Mouse (Mus musculus) MN1 (cell line): ENCODE measurements around the gene Acadsb.

Experiments used
- DNase-seq: peaks from one replicate; pipeline ENCODE4 v3.0.0-alpha.2; 2016; ENCODE audit warnings: low spot score

The Acadsb gene

DNA sequence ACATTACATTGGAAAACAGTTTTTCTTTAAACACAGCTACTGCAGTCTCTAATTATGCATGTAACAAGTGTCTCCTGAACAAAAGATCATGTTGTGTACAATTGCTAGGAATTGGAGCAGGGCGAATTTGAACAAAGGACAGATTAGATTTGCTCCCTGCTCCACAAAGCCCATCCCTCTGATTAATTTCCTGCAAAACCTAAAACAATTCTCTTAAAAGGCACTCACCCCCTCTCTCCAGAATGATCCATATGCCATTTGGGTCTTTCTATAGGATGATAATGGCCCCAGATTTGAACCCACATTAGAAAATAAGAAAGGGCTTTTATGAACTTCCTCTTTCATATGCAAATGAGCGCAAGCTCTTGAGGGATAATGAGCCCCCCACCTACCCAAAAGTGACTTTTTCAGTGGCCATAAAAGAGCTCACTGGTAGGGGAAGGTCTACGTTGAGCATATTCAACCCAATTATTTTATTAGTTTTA, 54.8 kb downstream of the Acadsb start:
- DNase-seq, result no peak

DNA sequence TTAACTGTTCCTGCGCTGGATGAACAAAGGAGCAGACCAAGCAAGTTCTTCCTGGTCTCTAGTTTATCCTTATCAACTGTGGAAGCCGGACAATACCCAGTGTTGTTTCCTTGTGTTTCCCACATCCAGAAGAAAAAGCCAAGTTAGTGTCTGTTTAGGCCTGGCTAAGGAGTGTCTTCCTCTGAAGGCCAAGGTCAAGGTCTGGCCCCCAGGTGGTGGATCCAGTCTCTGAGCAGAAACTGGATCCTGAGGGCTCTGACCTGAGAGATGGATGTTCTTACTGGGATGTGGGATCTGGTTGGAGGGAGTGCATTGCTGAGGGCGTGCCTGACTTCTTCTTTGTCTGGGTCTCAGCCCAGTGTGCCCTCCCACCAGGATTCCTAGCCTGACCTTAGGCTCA, 55.3 kb downstream of the Acadsb start:
- no peak for DNase-seq

DNA sequence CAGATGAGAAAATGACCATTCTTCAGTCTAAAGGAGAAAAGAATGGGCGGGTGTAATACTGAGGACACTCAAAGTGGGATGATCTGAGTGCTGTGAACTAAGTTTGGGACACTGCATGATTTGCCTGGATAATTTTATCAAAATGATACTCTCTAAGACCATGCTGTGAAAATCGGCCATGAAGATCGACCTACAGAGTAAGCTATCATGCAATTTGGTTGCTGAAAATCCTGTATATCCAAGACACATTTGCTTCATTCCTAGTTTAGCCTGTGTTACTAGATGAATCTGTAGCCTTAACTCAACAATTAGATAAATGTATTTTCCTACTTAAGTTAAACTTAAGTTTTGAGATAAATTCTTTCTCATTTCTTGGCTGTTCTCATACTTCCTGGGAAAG, 56.9 kb downstream of the Acadsb start:
- DNase-seq, result no peak

DNA sequence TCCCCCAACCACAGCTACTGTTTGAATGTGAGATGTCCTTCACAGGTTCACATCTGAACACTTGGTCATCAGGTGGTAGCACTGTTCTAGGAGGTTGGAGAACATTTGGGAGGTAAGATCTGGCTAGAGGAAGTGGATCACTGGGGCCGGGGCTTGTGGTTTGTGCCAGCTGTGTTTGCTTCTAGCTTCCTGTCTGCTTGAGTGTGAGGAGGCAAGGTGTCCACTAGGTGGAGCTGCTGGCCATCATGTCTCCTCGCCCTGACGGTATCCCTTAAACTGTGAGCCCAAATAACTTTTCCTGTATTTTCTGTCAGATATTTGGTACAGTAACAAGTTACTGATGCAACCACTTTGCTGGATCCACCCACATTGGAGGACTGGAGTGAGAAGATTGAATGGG, 59.1 kb downstream of the Acadsb start:
- no peak for DNase-seq

DNA sequence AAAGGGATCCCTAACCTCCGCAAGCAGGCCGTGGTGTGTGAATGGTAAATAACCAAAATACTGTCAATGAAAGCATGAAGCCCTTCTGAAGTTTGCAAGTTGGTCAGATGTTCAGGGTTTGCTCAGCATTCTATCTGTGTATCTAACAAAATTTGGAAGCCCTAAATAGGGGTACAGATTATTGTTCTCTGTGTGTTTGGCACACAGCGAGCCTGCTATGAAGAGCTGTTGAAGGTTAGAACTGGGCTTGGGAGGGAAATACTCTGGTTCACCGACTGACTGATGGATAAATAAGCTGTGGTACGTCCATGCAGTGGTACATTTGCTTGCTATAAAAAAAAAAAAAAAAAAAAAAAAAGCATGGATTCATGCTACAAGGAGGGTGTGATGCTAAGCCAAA, 61.1 kb downstream of the Acadsb start:
- no peak for DNase-seq

DNA sequence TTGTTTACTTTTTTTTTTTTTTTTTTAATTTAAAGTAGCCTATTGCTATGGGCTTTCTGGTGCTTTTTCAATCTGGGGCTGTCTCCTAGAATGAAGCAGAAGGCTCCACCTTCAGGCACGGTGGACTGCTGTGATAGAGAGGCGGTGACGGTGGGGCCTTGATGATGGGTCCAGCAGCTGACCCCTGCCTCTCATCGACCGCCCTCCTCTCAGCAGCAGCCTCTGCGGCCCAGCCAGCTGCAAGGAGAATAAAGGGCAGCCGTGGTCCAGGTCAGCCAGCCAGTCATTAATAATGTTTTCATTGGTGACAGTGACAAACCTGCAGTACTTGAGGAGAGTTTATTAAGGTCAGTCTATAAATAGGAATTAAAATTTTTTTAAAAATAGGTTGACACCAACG, 66.7 kb downstream of the Acadsb start:
- no peak for DNase-seq

DNA sequence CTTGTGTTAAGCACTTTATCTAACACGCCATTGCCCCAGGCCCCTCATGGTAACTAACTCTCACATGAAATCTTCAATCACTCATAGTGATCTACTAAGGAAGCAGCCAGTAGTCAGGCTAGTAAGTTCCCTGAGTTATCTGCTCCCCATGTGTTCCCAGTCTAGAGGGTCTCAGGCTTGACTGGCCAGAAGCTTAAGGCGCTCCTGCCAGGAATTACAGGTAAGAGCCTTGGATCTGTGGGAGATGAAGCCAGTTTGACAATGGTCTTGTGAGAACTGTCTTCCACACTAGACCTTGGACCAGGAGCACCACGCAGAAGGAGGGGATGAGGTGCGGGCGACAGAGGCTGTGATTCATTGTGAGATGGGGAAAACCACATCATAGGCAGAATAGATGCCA, 68.0 kb downstream of the Acadsb start:
- DNase-seq, result no peak
